Mouse (Mus musculus) spleen, adult 2 months (tissue): ENCODE results near the gene Cd40. TPM values are rescaled to one million over a fixed set of nuclear protein-coding genes. Genes with fewer than 3 reads are reported as not detected.

ENCODE experiments used
- DNase-seq, 2 experiments: peaks; one replicate each; pipeline versions ENCODE4 v3.0.0 to v3.0.0-alpha.2; 2012 to 2021; ENCODE audit warnings: low spot score in 2 of 2, low read depth in 1 of 2
- H3K27ac ChIP-seq: fragments of 200-500 bp; 2 replicates; pipeline ENCODE4 v1.5.1; 2012; ENCODE audit warnings: low read length, inconsistent platforms; ENCODE audit not compliant: insufficient read depth
- H3K27me3 ChIP-seq: fragments of 200-500 bp; 2 replicates; pipeline ENCODE4 v1.6.1; 2012; ENCODE audit warnings: mild to moderate bottlenecking, moderate library complexity, low read length, inconsistent platforms; ENCODE audit not compliant: control insufficient read depth, insufficient read depth
- H3K36me3 ChIP-seq: fragments of 200-500 bp; 2 replicates; pipeline ENCODE4 v1.6.1; 2012; ENCODE audit warnings: mild to moderate bottlenecking, low read length, inconsistent platforms; ENCODE audit not compliant: control insufficient read depth, insufficient read depth
- H3K4me1 ChIP-seq: fragments of 200-500 bp; 2 replicates; pipeline ENCODE4 v1.6.1; 2011; ENCODE audit warnings: inconsistent platforms; ENCODE audit not compliant: control insufficient read depth, insufficient read depth, insufficient read length
- H3K4me3 ChIP-seq: fragments of 200-500 bp; 2 replicates; pipeline ENCODE4 v1.5.1; 2011; ENCODE audit warnings: mild to moderate bottlenecking, inconsistent platforms; ENCODE audit not compliant: insufficient read depth, insufficient read length; ENCODE audit errors: extremely low read depth
- CTCF ChIP-seq: fragments of 200-500 bp; IDR thresholded peaks from 2 replicates; pipeline ENCODE4 v1.5.1; 2011; ENCODE audit warnings: mild to moderate bottlenecking, inconsistent platforms; ENCODE audit not compliant: insufficient read depth, insufficient read length, insufficient replicate concordance; ENCODE audit errors: extremely low read depth
- POLR2A ChIP-seq: fragments of 200-500 bp; IDR thresholded peaks from 2 replicates; pipeline ENCODE4 v1.6.1; 2011; ENCODE audit warnings: low read depth, low read length, inconsistent platforms
- WGBS: fragments of 180-500 bp; shearing (Covaris S2); methylation state at CpG from one replicate; pipeline ENCODE4 v1.1.7; 2018; 5-methylcytosine and 5-hydroxymethylcytosine counted together
- polyA plus RNA-seq: library from polyadenylated mRNA; depleted of rRNA; stranded (reverse); fragments of >200 nt; gene quantifications from 2 replicates; pipeline ENCODE4 v1.2.3, GENCODE M21; 2012

Gene Cd40
- polyA plus RNA-seq, 1 experiment = 66.9 TPM

DNA sequence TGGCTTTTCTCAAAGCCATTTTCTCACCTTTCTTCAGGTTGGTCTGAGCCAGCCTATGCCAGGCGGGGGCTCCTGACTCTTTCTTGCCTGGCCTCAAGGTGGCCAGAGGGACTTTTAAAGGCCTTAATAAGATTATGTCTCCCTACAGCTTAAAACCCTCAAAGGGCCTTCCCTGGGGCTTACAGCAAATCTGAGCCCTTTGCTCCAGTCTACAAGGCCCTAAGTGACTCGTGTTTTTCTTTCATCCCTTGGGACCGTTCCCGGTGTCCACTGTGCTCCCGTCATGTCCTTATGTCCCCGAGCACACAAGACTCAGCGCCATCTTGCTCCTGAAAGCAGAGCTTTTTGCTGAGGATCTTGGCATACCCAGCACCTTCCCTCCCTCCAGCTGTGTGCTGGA is 25.8 kb downstream of the Cd40 start:
- H3K27me3 ChIP-seq = peaks cover 1% of the 10 kb centered on the region
- 29% methylated on average over 7 of the region's 7 CpGs for WGBS
- no peaks in the 10 kb centered on the region for H3K36me3 ChIP-seq
- DNase-seq = no peak
- TF ChIP-seq POLR2A (no peak), CTCF (no peak)
- H3K4me3 ChIP-seq = no peak overlapping the region
- no peak overlapping the region for H3K27ac ChIP-seq
- no peaks in the 10 kb centered on the region for H3K4me1 ChIP-seq

- Histone ChIP-seq H3K27ac (no peak overlapping the region), H3K4me3 (no peak overlapping the region), H3K27me3 (no peaks in the 10 kb centered on the region), H3K36me3 (no peaks in the 10 kb centered on the region), H3K4me1 (no peaks in the 10 kb centered on the region)
- 86% methylated on average over 4 of the region's 4 CpGs for WGBS
- DNase-seq = no peak
- TF ChIP-seq POLR2A (no peak), CTCF (no peak)
These were observed 31.2 kb downstream of the Cd40 start for GRCm38 (mm10) chr2:165086634-165087033.

DNA sequence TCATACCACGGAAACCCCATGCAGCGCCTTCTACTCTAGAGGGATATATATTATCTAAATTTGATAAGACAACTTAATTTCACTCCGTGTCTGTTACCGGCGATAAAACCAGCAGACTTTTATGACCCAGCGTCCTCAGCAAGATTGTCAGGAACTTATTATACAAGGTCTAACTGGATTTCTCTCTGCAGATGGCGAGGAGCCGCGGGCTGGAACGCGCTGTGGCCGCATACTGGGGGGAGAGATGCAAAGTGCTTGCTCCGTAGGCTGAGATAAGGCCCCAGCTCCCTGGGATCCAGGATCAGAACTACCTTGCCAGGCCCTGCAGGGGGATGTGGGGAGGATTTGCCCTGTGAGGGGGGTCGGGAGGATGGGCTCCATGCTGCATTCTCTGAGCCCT is 34.0 kb downstream of the Cd40 start:
- no peak for TF ChIP-seq CTCF
- no peak for TF ChIP-seq POLR2A
- no peaks in the 10 kb centered on the region for H3K27me3 ChIP-seq
- no peaks in the 10 kb centered on the region for H3K36me3 ChIP-seq
- H3K4me3 ChIP-seq = no peak overlapping the region
- no peak for DNase-seq
- 52% methylated on average over 14 of the region's 14 CpGs for WGBS
- no peaks in the 10 kb centered on the region for H3K4me1 ChIP-seq
- no peak overlapping the region for H3K27ac ChIP-seq

GRCm38 (mm10) chr2:165090650-165091049 is 35.2 kb downstream of the Cd40 start, which contains the start of gene 1700025C18Rik:
1700025C18Rik (minus strand) TSS chr2:165090750.
- no peak within 1 kb of the TSS for H3K4me3 ChIP-seq
- no peaks in the 10 kb centered on the region for H3K36me3 ChIP-seq
- H3K27ac ChIP-seq = no peak within 1 kb of the TSS
- WGBS = 68% methylated on average over 2 of the region's 2 CpGs
- DNase-seq = no peak
- TF ChIP-seq POLR2A (no peak), CTCF (no peak)
- H3K4me1 ChIP-seq = no peaks in the 10 kb centered on the region
- no peaks in the 10 kb centered on the region for H3K27me3 ChIP-seq

- 75% methylated on average over 8 of the region's 8 CpGs for WGBS
These were observed 36.1 kb downstream of the Cd40 start for GRCm38 (mm10) chr2:165091433-165091965.

DNA sequence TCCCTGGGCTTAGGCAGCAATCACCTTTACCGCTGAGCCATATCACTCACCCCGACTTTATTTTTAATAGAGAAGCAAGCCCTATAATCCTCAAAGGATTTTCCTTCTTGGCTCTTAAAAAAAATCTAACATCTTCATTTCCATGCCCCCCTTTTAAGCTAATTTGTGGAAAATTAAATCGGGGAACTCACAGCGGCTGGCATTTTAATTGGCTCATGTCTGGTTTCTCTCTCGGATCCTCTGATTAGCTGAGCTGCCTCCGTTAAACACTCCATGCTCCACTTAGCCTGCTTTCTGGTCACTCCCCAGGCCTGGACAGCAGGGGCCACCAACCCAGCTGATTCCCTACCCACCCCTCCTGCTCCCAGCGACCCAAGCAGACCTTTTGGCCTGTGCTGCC is 37.0 kb downstream of the Cd40 start:
- H3K27ac ChIP-seq = no peak overlapping the region
- TF ChIP-seq CTCF = no peak
- H3K27me3 ChIP-seq = no peaks in the 10 kb centered on the region; the same call in 1 of the 2 replicates
- no peaks in the 10 kb centered on the region for H3K36me3 ChIP-seq
- no peak for DNase-seq
- 84% methylated on average over 7 of the region's 7 CpGs for WGBS
- no peaks in the 10 kb centered on the region for H3K4me1 ChIP-seq
- H3K4me3 ChIP-seq = no peak overlapping the region

More at GRCm38 (mm10) chr2:165091433-165091965, 36.1 kb downstream of the Cd40 start:
- Histone ChIP-seq H3K4me3 (no peak overlapping the region), H3K27ac (no peak overlapping the region), H3K4me1 (no peaks in the 10 kb centered on the region), H3K27me3 (no peaks in the 10 kb centered on the region; the same call in 1 of the 2 replicates), H3K36me3 (no peaks in the 10 kb centered on the region)
- DNase-seq = no peak
- TF ChIP-seq POLR2A = no peak
- TF ChIP-seq CTCF = no peak

DNA sequence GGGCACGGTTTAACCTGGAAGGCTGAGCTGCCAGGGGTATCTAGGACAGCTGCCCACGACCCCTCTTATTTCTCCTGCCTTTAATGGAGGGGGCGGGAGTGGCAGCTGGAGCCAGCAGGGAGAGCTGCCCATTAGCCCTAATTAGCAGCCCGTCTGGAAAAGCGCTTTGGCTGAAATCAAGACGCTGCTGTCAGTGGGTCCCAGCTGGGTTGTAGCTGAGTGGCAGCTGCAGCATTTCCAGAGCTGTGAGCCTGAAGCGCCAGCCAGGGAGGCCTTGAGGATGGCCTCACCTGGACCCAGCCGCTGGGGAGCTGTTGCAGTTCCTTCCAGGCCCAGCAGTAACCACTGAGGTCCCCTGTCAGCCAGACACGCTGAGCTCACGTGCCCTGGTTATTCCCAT is 40.9 kb downstream of the Cd40 start:
- 31% methylated on average over 10 of the region's 10 CpGs for WGBS

More for the DNA sequence above, 40.9 kb downstream of the Cd40 start:
- H3K4me1 ChIP-seq = no peaks in the 10 kb centered on the region
- DNase-seq = no peak
- TF ChIP-seq POLR2A (no peak), CTCF (no peak)
- no peak overlapping the region for H3K27ac ChIP-seq
- no peaks in the 10 kb centered on the region for H3K36me3 ChIP-seq
- no peak overlapping the region for H3K4me3 ChIP-seq
- no peaks in the 10 kb centered on the region; the same call in 1 of the 2 replicates for H3K27me3 ChIP-seq
